Mouse (Mus musculus) G1E (cell line): ENCODE data around the gene Asic2.

ENCODE experiments used
- CTCF ChIP-seq: IDR thresholded peaks from 2 replicates; pipeline ENCODE4 v1.5.1; 2012; ENCODE audit warnings: low read depth, low read length, inconsistent platforms, mixed read lengths
- GATA1 ChIP-seq: IDR thresholded peaks from 2 replicates; pipeline ENCODE4 v1.6.1; 2012; ENCODE audit warnings: borderline replicate concordance, low read length, inconsistent platforms, mixed read lengths
- POLR2AphosphoS5 ChIP-seq: IDR thresholded peaks from 2 replicates; pipeline ENCODE4 v1.6.1; 2012; ENCODE audit warnings: low read depth, low read length, inconsistent platforms; ENCODE audit not compliant: insufficient replicate concordance
- TAL1 ChIP-seq: conservative IDR thresholded peaks from 2 replicates; pipeline ENCODE4 v1.6.1; 2012; ENCODE audit warnings: low read depth, low read length, inconsistent platforms, mixed read lengths

DNA sequence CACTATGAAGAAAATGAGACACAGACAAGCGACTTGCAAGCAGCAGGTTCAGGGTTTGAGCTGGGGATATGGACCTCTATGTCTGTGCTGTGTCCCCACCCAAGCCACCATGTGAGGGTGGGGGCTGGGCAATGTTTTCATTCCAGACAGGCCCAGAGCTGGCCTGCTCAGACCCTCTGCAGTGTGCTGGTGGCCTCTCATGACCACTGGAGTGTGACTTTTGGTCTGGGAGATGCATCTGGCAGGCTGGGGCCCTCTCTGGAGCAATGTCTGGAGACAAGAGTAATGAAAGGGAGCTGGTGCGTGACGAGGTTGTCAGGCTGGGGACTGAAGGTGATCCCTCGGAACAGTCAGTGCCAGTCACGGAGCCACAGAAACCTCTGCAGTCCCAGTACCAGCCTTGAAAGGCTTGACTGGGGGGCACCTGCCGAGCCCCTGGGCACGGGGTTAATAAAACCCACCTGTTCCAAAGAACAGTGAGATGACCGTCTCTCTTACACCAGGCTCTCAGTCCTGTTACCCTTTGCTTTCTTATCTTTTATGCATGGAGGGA is 848.2 kb downstream of the Asic2 start:
- TF ChIP-seq CTCF, result no peak
- no peak for TF ChIP-seq GATA1
- TF ChIP-seq POLR2AphosphoS5, result no peak
- no peak for TF ChIP-seq TAL1
